Mouse (Mus musculus): ENCODE data around the gene Hoxa6.

The Hoxa6 gene

GRCm38 (mm10) chr6:52174968-52175751 is 33.4 kb downstream of the Hoxa6 start:
- DNase-seq, result no peak

DNA sequence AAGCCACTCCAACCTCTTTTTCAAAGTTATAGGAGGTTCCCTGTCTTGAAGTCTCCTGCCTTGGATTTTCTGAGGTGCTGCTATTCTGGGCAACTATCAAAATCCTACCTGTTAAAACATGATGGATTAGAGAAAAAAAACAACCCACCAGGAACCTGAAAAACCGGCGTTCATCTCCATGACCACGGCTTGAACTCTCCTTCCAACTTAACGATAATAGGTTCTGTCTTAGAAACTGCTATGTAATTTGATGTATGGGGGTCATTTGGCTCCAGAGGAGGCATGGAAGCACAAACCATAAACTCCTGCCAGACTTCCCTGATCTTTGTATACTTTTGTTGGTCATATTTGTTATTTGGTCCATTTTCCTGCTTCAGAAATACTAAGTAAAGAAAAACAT is 34.9 kb downstream of the Hoxa6 start:
- no peak for DNase-seq

DNA sequence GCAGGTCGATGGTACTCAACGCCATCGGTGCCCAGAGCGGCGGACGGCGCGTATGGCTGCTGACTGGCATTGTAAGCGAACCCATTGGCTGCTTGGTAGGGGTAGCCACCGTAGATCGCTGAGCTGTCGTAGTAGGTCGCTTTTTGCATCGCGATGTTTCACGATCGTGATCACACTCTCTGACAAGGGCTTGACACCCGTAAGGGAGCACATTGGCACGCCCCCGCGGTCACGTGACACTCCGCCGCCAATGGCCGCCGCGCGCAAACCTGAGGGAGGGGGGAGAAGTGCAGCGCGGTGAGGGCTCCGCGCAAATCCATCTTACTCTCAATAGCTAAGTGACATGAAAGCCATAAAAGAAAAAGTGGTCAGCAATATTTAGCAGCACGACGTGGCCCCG is 36.0 kb downstream of the Hoxa6 start:
- no peak for DNase-seq

DNA sequence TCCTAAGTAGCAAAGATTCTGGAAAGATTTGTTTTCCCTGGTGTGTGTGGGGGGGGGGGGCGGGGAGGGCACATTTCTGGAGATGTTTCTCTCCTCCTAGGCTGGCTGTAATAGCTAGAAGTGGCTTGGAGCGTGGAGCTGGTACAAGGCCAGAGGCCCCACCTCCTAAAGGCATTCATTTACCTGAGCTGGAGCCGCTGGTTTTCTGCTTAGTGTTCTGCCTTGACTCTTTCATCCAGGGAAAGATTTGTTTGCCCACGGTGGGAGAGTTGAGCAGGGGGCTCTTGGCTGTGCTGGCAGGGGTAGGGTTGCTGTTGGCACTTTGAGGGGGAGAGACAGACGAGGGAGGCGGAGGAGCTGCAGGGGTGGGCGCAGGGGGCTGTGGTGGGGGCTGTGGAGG is 36.6 kb downstream of the Hoxa6 start:
- DNase-seq, result no peak

DNA sequence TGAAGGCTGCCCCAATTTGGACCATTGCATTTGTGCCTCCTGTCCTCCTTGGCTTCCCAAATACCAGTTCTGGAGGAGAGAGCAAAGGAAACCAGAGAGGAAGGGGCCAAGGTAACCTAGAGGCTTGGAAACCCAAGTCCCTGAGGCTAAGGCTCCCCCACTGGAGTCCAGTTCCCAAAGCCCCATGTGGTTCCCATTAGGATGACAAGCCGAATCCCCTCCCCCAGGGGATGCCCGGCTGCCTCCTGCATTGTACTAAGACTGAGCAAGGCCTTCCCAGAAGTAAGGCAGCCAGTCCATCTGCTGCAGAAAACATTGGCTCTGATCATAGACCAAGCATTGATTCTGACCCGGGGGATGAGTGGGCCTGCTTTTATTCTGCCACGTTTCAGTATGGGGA is 37.2 kb downstream of the Hoxa6 start:
- no peak for DNase-seq

GRCm38 (mm10) chr6:52170898-52171223 is 37.7 kb downstream of the Hoxa6 start:
- no peak for DNase-seq

- DNase-seq, result no peak
Observed at GRCm38 (mm10) chr6:52170166-52170897, 38.2 kb downstream of the Hoxa6 start.

DNA sequence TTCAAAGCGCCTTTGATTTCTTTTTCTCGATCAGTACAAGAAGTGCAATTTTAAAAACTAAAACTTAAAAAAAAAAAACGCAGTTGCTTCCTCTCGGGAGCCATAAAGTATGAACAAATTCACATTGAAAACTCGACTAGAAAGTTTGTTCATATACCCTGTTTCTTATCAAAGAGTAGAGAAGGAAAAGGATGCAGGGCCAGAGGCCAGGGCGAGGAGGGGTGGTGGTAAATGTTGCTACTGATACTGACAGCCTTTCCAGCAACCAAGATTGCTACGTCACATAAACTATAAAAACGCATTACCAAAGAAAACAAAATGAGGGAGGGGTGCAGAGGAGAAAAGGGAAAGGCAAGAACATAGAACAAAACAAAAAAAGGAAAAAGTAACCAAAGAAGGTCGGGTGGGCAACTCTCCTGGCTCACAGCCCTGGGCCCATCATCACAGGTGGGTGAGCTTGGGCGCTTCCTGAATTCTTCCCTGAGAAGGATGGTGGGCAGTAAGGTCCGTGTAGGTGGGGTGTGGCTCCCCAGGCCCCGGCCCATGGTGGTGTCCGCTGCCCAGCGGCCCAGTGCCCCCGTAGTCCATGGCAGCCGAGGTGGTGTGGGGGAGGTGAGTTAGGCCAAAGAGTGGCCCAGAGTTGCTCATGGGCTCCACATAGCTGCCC is 38.9 kb downstream of the Hoxa6 start:
- no peak for DNase-seq

- peak; percentile 9 for DNase-seq
Observed at GRCm38 (mm10) chr6:52168191-52169055, 40.1 kb downstream of the Hoxa6 start.

GRCm38 (mm10) chr6:52167736-52168161 is 40.8 kb downstream of the Hoxa6 start:
- peak; percentile 5 for DNase-seq

GRCm38 (mm10) chr6:52167176-52167575 is 41.3 kb downstream of the Hoxa6 start:
- no peak for DNase-seq

GRCm38 (mm10) chr6:52166431-52167077 is 42.0 kb downstream of the Hoxa6 start:
- DNase-seq, result no peak

GRCm38 (mm10) chr6:52165441-52166370 is 42.8 kb downstream of the Hoxa6 start:
- DNase-seq, result peak; percentile 7

GRCm38 (mm10) chr6:52164626-52165440 is 43.7 kb downstream of the Hoxa6 start, which contains the start of gene Hoxa2:
TSS of gene Hoxa2 (minus strand) at chr6:52164831.
- DNase-seq, result peak; percentile 3

DNA sequence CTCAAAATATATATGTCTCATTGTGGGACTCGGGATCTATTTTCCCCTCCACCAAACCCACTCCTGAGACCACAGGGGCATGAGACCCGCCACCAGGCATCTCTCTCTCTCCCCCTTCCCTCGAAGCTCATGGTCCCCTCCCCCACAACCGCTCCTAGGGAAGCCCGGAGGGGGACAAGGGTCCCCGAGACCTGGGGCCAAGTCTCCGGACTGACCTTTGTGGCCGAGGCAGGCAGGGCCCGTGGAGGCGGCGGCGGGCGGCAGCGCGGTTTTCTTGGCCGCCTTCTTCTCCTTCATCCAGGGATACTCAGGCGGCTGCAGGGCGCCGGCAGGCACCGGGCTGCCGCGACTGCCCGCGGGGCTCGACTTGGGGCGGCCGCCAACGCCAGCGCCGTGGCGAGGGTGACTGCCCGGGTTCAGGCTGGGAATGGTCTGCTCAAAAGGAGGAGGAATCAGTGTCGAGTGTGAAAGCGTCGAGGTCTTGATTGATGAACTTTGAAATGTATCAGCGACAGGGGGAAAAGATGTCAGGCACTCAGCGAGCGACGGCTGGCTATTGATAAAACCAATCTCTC is 44.4 kb downstream of the Hoxa6 start:
- DNase-seq, result no peak

GRCm38 (mm10) chr6:52163366-52164031 is 45.0 kb downstream of the Hoxa6 start:
- no peak for DNase-seq

- no peak for DNase-seq
Observed at GRCm38 (mm10) chr6:52162611-52163365, 45.7 kb downstream of the Hoxa6 start.

GRCm38 (mm10) chr6:52162093-52162380 is 46.5 kb downstream of the Hoxa6 start:
- no peak for DNase-seq

Data from right cerebral cortex, postnatal 25 days (tissue).